Mouse (Mus musculus) ovary, postnatal 14 days (tissue): ENCODE data around the gene Wdfy3.
"Not testable (repeated sequence)": the region's sequence is repeated elsewhere in the genome, so short reads cannot be mapped to it uniquely, and the experiment has no call there.

ENCODE experiments used
- DNase-seq: peaks from one replicate; pipeline ENCODE4 v3.0.0; 2022; ENCODE audit warnings: low spot score

Gene Wdfy3

GRCm38 (mm10) chr5:101998971-101999370 is 70.8 kb downstream of the Wdfy3 start:
- DNase-seq: no peak

- no peak for DNase-seq
Observed at GRCm38 (mm10) chr5:101996036-101996735, 73.5 kb downstream of the Wdfy3 start.

- no peak for DNase-seq
Observed at GRCm38 (mm10) chr5:101995451-101995995, 74.2 kb downstream of the Wdfy3 start.

- DNase-seq: no peak
Observed at GRCm38 (mm10) chr5:101993996-101994395, 75.7 kb downstream of the Wdfy3 start.

GRCm38 (mm10) chr5:101992969-101993670 is 76.6 kb downstream of the Wdfy3 start:
- no peak for DNase-seq

GRCm38 (mm10) chr5:101990298-101990845 is 79.3 kb downstream of the Wdfy3 start:
- DNase-seq: no peak

GRCm38 (mm10) chr5:101988476-101988875 is 81.2 kb downstream of the Wdfy3 start:
- DNase-seq: no peak

- DNase-seq: no peak
Observed at GRCm38 (mm10) chr5:101986694-101987093, 83.0 kb downstream of the Wdfy3 start.

- DNase-seq: no peak
Observed at GRCm38 (mm10) chr5:101982239-101982638, 87.5 kb downstream of the Wdfy3 start.

- DNase-seq: no peak
Observed at GRCm38 (mm10) chr5:101979594-101979993, 90.1 kb downstream of the Wdfy3 start.

- DNase-seq: not testable (repeated sequence)
Observed at GRCm38 (mm10) chr5:101972594-101972993, 97.1 kb downstream of the Wdfy3 start.

- DNase-seq: no peak
Observed at GRCm38 (mm10) chr5:101968153-101968851, 101.4 kb downstream of the Wdfy3 start.

GRCm38 (mm10) chr5:101967832-101968152 is 101.9 kb downstream of the Wdfy3 start:
- DNase-seq: no peak

- no peak for DNase-seq
Observed at GRCm38 (mm10) chr5:101962824-101963223, 106.9 kb downstream of the Wdfy3 start.

GRCm38 (mm10) chr5:101959369-101959768 is 110.4 kb downstream of the Wdfy3 start:
- DNase-seq: no peak

GRCm38 (mm10) chr5:101958941-101959340 is 110.8 kb downstream of the Wdfy3 start:
- DNase-seq: no peak

GRCm38 (mm10) chr5:101957419-101957818 is 112.3 kb downstream of the Wdfy3 start:
- no peak for DNase-seq

- DNase-seq: no peak
Observed at GRCm38 (mm10) chr5:101954393-101955340, 115.1 kb downstream of the Wdfy3 start.

GRCm38 (mm10) chr5:101951918-101952317 is 117.8 kb downstream of the Wdfy3 start:
- DNase-seq: no peak

- no peak for DNase-seq
Observed at GRCm38 (mm10) chr5:101949323-101949722, 120.4 kb downstream of the Wdfy3 start.

GRCm38 (mm10) chr5:101948641-101949040 is 121.1 kb downstream of the Wdfy3 start:
- no peak for DNase-seq
